Mouse (Mus musculus) gastrocnemius, postnatal 14 days (tissue): Measurements from ENCODE around the gene Car5b. TPM values are rescaled to one million over a fixed set of nuclear protein-coding genes. Genes with fewer than 3 reads are reported as not detected.

Source experiments
- DNase-seq: peaks from one replicate; pipeline ENCODE4 v3.0.0; 2021; ENCODE audit warnings: mixed read lengths
- intact Hi-C: fragments of 180-260 bp; cut with DNase I; formaldehyde crosslinking; loops from one replicate; pipeline ENCODE4 v1.15.1; 2025; ENCODE audit warnings: low total_unique reads
- long read RNA-seq, 2 experiments: library from polyadenylated mRNA; stranded (forward); transcript quantifications; one replicate each; pipeline ENCODE4 v2.0.0; 2021
- total RNA-seq, 2 experiments: library from RNA; stranded (reverse); gene quantifications; 2 replicates each; pipeline ENCODE4 v1.2.3; 2021

Car5b gene
- under 1 TPM; 0.66 to 0.84 TPM for total RNA-seq
- long read RNA-seq, experiment 1 = 0 reads
- long read RNA-seq, experiment 2 = 0 reads

- DNase-seq = peak; percentile 90
- intact Hi-C loops = no loop called here
Observed at GRCm38 (mm10) chrX:164027607-164028289, at the start of gene Car5b. Gene Car5b (minus strand): TSS chrX:164027997.

DNA sequence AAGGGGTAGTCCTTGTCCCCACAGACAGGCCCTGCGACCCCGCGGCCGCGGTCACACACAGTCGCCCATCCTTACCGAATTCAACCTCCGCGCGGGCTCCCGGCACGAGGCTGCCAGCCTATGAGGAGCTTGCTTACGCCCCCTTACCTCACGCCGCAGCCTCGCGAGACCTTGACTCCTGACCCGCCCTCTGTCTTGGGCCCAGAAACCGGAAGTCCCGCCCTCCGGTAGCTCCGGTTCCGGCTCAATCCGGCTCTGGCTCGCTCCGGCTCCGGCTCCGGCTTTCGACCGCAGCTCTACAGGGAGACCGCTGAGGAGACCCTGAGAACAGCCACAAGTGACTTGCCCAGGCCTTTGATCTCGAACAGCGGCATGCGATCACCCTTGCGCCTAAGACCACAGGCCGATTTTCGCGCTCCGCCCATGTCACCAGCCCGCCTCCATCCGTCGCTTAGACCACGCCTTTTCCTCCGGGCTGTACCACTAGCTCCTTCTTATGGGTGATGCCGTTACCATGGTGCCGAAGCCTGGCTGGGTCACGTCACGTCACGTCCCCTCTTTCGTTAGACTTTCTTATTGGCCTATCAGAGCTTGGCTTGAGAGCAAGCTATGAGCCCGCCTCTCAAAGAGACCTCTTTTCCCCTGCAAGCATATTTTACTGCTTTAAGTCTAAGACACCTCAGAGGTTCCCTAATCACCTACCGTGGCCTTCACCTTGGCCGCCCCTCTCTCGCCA lies 48.4 kb upstream of the Car5b start, which contains the start of gene Siah1b:
Gene Siah1b (minus strand): TSS at position 454 of the 736 bp plus-strand sequence.
- intact Hi-C loops = no loop called here
- DNase-seq = peak; percentile 92

DNA sequence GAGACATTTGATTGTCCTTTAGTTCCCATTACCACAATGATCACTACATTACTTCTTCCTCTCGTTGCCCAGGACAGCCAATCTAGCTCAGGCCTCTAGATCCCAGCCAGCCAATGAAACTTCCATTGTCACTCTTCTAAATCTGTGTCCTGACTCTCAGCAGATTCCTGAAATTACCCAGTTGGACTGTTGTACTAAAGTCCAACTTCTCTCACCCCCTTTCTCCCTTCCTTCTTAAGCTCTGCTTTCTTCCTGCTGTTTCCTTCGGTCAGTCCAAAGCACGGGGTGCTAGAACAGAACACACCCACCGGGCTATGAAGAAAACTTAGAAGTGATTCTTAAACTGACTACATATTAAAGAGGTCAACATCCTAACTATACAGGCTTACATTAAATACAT lies 41.2 kb upstream of the Car5b start:
- intact Hi-C loops = no loop called here
- no peak for DNase-seq

GRCm38 (mm10) chrX:164066185-164066584 lies 38.4 kb upstream of the Car5b start:
- DNase-seq = peak; percentile 68
- intact Hi-C loops = no loop called here

GRCm38 (mm10) chrX:164059070-164059469 lies 31.3 kb upstream of the Car5b start:
- intact Hi-C loops = no loop called here
- DNase-seq = no peak

DNA sequence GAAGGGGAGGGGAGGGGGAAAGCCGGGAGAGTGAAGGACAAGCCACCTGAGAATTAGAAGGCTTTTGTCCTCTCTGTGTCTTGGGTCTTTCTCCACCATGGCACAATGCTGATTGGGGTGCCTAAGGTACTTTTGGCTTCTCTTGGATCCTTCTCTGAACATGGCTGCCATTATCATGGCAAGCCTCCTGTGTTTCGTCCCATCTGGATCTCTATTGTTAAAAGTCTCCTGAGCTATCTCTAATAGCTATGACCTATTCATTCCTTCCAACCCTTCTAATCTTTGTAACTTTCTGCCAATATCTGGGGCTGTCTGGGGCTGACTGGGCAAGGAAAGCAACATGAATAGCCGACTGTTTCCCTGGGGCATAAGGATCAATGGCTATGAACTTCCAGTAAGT lies 30.7 kb upstream of the Car5b start:
- intact Hi-C loops = no loop called here
- DNase-seq = no peak

- intact Hi-C loops = no loop called here
- no peak for DNase-seq
Observed at GRCm38 (mm10) chrX:164055726-164056125, 27.9 kb upstream of the Car5b start.

DNA sequence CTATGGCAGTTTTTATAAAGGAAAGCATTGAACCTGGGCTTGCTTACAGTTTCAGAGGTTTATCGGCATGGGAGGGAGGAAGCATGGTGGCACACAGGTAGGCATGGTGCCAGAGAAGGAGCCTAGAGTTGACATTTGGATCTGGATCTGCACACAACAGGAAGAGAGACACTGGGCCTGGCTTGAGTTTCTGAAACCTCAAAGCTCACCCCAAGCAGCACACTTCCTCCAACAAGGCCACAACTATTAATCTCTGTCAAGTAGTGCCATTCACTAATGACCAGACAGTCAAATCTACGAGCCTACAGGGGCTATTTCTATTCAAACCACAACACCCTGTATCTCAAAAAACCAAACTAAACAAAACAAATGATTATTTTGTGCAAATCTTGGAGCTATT lies 18.9 kb upstream of the Car5b start:
- intact Hi-C loops = no loop called here

DNA sequence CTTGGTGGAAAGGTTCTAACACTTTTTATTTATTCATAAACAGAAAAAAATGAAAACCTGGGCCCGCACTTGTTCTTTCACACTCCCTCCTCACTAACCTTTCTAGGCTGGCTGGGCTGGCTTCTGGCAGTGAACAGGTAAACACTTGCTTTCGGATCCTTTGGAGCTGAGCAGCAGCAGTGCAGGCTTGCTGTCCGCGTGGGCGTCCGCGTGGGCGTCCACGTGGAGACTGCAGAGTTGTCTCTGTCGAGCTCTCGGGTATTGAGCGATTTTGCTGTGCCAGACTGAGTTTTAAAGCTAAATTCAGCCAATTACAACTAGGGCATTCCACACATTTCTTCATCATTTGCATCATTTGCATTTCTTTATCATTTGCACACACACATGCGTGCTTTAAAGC lies 14.3 kb upstream of the Car5b start:
- intact Hi-C loops = no loop called here
- DNase-seq = no peak

More for the DNA sequence above, 18.9 kb upstream of the Car5b start:
- DNase-seq = no peak

GRCm38 (mm10) chrX:164038882-164039281 lies 11.1 kb upstream of the Car5b start:
- no peak for DNase-seq

DNA sequence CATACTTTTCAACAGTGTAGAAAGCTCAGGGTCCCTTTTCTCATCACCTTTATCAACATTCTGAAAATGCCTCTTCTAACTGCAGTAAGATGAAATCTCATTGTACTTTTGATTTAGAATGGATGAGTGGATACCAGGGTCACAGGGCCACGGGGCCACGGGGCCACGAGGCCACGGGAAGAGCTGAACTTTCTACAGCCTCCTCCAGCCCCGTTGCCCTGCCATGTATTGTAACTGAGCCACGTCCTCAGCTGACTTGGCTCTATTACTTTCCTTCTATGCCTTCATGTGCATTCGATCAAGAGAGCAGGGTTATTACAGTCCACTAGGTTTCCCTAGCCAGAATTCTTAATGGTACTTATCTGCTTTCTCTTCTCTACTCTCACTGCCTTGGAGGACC lies 8.1 kb upstream of the Car5b start:
- intact Hi-C loops = no loop called here

More at GRCm38 (mm10) chrX:164038882-164039281, 11.1 kb upstream of the Car5b start:
- intact Hi-C loops = no loop called here

GRCm38 (mm10) chrX:164035401-164035800 lies 7.6 kb upstream of the Car5b start:
- no peak for DNase-seq
- intact Hi-C loops = no loop called here

More for the DNA sequence above, 8.1 kb upstream of the Car5b start:
- no peak for DNase-seq

GRCm38 (mm10) chrX:164032526-164032925 lies 4.7 kb upstream of the Car5b start:
- no peak for DNase-seq
- intact Hi-C loops = no loop called here

GRCm38 (mm10) chrX:164015636-164016035 lies 12.2 kb downstream of the Car5b start:
- no peak for DNase-seq
- intact Hi-C loops = no loop called here

- no peak for DNase-seq
- intact Hi-C loops = no loop called here
Observed at GRCm38 (mm10) chrX:164014956-164015355, 12.8 kb downstream of the Car5b start.

GRCm38 (mm10) chrX:164013318-164013717 lies 14.5 kb downstream of the Car5b start:
- no peak for DNase-seq
- intact Hi-C loops = no loop called here

GRCm38 (mm10) chrX:164004809-164005208 lies 23.0 kb downstream of the Car5b start:
- intact Hi-C loops = no loop called here
- DNase-seq = no peak

GRCm38 (mm10) chrX:163999848-164000247 lies 27.9 kb downstream of the Car5b start:
- intact Hi-C loops = no loop called here
- no peak for DNase-seq

GRCm38 (mm10) chrX:163996754-163997153 lies 31.0 kb downstream of the Car5b start:
- intact Hi-C loops = no loop called here
- no peak for DNase-seq

DNA sequence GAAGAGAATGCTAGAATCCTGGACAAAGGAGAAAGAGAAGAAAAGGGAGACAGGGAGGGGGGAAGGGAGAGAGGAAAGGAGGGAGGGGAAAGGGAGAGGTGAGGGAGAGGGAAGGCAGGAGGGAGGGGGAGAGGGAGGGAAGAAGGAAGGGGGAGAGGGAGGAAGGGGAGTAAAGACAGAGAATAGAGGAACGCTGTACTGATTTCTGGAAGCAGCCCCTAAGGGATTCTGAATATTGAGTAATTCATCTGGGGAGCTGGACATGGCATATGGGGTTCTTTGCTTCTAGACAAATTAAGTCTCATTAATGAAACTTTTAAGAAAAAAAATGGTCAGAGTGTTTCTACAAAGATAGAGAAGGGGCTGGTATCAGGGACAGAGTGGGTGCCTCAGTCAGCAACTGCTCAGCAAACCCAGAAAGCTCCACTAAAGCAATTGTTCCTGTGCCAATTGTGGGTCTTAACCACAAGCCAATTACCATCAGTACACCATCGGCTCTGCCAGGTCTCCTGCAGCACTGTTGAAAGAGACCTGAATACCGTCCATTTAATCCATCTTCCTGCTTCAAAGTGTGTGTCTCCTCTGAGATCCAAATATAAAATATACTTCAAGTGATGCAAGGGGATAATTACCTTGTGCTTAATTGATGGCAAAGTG lies 40.0 kb downstream of the Car5b start:
- intact Hi-C loops = no loop called here
- no peak for DNase-seq
